Mouse (Mus musculus) G1E-ER4 (cell line): Measurements from ENCODE around the gene Gm17018. TPM values are rescaled to one million over a fixed set of nuclear protein-coding genes. Genes with fewer than 3 reads are reported as not detected.

Experiments
- GATA1 ChIP-seq: IDR thresholded peaks from one replicate; pipeline ENCODE4 v1.8.0; 2012; ENCODE audit warnings: low read length, inconsistent platforms
- polyA plus RNA-seq: library from polyadenylated mRNA; stranded (reverse); fragments of >175 nt; gene quantifications from 2 replicates; pipeline ENCODE4 v1.2.3, GENCODE M21; 2012

Gm17018 gene
- polyA plus RNA-seq, 1 experiment, result 14.7 TPM

GRCm38 (mm10) chr19:45623710-45624109 lies 63.3 kb downstream of the Gm17018 start:
- no peak for TF ChIP-seq GATA1

GRCm38 (mm10) chr19:45627036-45627435 lies 66.6 kb downstream of the Gm17018 start:
- TF ChIP-seq GATA1, result no peak

GRCm38 (mm10) chr19:45628649-45629048 lies 68.2 kb downstream of the Gm17018 start:
- TF ChIP-seq GATA1, result no peak

- no peak for TF ChIP-seq GATA1
Observed at GRCm38 (mm10) chr19:45629219-45629618, 68.8 kb downstream of the Gm17018 start.

Other genes starting within 250 kb of the Gm17018 start
- 5.9 and 7.5 TPM in 2 replicates for gene Btrc, start 196.9 kb upstream of the Gm17018 start, polyA plus RNA-seq
- gene Poll, start 84 bp upstream of the Gm17018 start, polyA plus RNA-seq, result 11.6 and 13.7 TPM in 2 replicates
- gene Fbxw4, start 99.7 kb downstream of the Gm17018 start, polyA plus RNA-seq, result 45.7 and 47.0 TPM in 2 replicates
- gene Fgf8, start 182.3 kb downstream of the Gm17018 start, polyA plus RNA-seq, result not detected in 2 replicates
- gene Npm3, start 189.0 kb downstream of the Gm17018 start, polyA plus RNA-seq, result 177 and 234 TPM in 2 replicates
- 63.6 and 79.2 TPM in 2 replicates for gene Mgea5, start 223.2 kb downstream of the Gm17018 start, polyA plus RNA-seq